Mouse (Mus musculus) macrophage (primary cell): ENCODE data around the gene Clptm1. TPM values are rescaled to one million over a fixed set of nuclear protein-coding genes. Genes with fewer than 3 reads are reported as not detected.
"Not testable (repeated sequence)": the region's sequence is repeated elsewhere in the genome, so short reads cannot be mapped to it uniquely, and the experiment has no call there.

Experiments
- H3K27ac ChIP-seq: fragments of 350-480 bp; formaldehyde crosslinking; 2 replicates; pipeline ENCODE4 v1.9.0; 2021
- H3K36me3 ChIP-seq: fragments of 350-480 bp; formaldehyde crosslinking; 2 replicates; pipeline ENCODE4 v1.9.0; 2021; ENCODE audit errors: inconsistent target
- H3K4me3 ChIP-seq: fragments of 350-480 bp; formaldehyde crosslinking; 2 replicates; pipeline ENCODE4 v1.9.0; 2021; ENCODE audit errors: inconsistent target
- H3K79me2 ChIP-seq: fragments of 350-480 bp; formaldehyde crosslinking; 2 replicates; pipeline ENCODE4 v1.9.0; 2021; ENCODE audit errors: inconsistent target
- WGBS: methylation state at CpG from one replicate; pipeline ENCODE4 v1.1.7; 2026; ENCODE audit warnings: inconsistent platforms; ENCODE audit not compliant: missing documents; 5-methylcytosine and 5-hydroxymethylcytosine counted together
- polyA plus RNA-seq: library from polyadenylated mRNA; stranded (reverse); fragments of 250-400 nt; gene quantifications from 3 replicates; pipeline ENCODE4 v1.2.4, GENCODE M21; 2018; ENCODE audit warnings: inconsistent platforms

The Clptm1 gene
- polyA plus RNA-seq, 1 experiment from 2014 or later: 90.5 TPM

DNA sequence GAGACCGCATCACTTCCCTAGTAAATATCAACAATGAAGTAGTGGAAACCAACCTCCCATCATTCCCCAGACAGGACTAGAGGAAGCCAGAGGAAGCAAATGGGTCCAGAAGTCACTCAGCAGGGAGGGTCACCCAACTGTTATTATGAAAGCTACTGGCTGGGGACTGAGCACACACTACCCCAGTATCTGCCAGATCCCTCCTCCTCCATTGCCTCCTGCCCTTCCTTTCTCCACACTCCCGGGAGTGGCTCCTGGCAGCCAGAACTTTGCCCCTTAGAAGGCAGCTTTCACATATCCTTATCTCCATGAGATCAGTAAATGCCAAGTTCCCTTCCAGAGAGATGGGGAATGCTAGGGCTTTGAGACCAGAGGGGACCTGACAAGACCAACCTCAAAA lies 41.4 kb downstream of the Clptm1 start:
- Histone ChIP-seq H3K36me3 (peaks cover 36% of the 10 kb centered on the region), H3K27ac (no peak overlapping the region), H3K4me3 (no peak overlapping the region), H3K79me2 (peaks cover 4% of the 10 kb centered on the region; the same call in 1 of the 2 replicates)
- WGBS: 77% methylated on average over 2 of the region's 2 CpGs

DNA sequence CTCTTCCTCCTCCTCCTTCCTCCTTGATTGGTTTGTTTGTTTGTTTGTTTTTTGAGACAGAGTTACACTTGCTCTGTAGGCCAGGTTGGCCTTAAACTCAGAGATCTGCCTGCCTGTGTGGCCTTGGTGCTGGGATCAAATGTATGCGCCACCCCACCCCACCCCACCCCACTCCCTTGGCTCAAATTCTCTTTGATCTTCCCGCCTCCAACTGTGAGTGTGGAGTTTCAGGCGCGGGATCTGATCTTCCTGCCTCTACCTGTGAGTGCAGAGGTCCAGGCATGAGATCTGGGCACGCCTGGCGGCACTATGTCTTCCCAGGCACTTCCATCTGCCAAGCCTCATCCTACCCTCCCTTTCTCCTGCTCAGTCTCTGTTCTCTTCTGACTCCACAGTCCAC lies 42.6 kb downstream of the Clptm1 start:
- H3K27ac ChIP-seq: no peak overlapping the region
- 88% methylated on average over 6 of the region's 6 CpGs for WGBS
- peaks cover 46% of the 10 kb centered on the region for H3K36me3 ChIP-seq
- no peak overlapping the region for H3K4me3 ChIP-seq
- H3K79me2 ChIP-seq: no peaks in the 10 kb centered on the region

DNA sequence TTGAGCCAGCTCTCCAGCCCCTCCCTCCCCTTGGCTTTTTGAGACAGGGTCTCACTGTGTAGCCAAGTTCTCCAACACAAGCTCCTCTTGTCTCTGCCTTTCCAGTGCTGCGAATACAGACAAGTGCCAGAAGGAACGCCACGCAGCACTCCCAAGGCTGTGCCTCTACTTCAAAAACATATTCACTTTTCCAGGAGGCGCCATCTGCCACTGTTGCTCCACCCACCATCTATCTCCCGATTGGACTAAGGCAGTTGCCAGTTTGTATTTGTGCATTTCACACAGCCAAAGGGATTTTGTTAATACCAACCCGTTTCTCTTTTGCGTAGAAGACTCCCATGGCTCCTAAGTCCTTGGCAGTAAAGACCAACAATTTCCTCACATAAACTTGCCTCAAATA lies 44.0 kb downstream of the Clptm1 start:
- Histone ChIP-seq H3K27ac (no peak overlapping the region), H3K4me3 (no peak overlapping the region), H3K79me2 (no peaks in the 10 kb centered on the region), H3K36me3 (peaks cover 56% of the 10 kb centered on the region)
- WGBS: 94% methylated on average over 7 of the region's 7 CpGs

DNA sequence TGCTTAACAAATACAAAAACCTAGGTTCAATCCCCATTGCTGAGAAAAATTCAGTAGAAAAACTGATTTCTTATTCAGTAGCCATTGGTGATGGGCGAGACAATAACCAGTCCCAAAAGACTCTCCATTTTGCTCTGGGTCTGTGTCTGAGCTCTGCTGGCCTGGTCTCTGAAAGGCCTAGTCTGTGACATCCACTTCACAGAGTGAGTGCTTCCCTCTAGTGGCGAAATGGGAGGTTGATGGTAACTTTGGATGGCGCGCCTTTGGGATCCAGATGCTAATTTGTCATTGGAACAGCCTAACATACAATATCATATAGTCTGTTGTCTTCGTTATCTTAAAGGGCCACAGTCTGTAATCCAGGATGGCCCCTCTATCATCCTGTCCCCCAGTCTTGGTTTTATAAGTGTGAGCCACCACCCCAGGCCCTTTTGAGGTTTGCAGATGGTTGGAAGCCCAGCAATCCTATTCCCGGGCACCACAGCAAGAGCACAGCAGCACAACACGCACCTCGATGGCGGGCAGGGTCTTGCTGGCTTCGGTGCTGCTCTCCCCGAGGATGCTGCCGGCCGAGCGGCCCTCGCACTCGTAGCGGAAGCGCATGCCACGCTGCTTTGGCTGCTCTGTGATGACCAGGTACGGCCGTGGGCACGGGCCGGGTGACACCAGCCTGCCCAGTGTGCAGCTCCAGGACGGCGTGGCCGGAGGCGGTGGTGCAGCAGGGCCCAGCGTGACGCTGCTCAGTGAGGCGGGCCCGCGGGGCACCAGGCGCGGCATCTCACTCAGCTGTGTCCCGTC lies 45.6 kb downstream of the Clptm1 start:
- Histone ChIP-seq H3K36me3 (peaks cover 70% of the 10 kb centered on the region), H3K27ac (no peak overlapping the region), H3K4me3 (no peak overlapping the region), H3K79me2 (no peaks in the 10 kb centered on the region)
- WGBS: 27% methylated on average over 24 of the region's 35 CpGs

DNA sequence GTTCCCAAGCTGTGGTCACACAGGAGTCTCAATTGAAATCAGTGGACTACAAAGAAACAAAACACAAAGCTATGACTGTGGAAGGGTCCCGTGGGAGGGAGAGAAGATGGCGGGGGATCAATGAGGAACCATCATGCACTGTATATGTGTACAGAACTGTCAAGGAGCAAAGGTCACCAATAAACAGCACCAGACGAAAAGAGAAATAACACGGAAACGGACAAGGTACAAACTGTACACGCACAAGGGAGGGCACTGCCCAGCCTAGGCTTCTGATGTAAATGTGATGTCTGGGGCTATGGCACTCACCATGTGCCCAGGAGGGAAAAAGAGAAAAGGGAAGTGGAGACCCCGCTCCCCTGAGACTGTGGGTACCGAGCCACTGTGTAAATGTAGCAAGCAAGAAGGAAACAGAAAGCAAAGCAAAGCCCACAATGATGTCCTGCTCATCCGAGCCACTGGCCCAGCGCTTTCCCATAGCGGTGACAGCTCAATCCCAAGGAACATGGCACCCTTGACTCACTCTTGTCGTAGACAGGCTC lies 49.7 kb downstream of the Clptm1 start:
- Histone ChIP-seq H3K27ac (no peak overlapping the region), H3K79me2 (no peaks in the 10 kb centered on the region), H3K36me3 (peaks cover 83% of the 10 kb centered on the region), H3K4me3 (no peak overlapping the region)
- 74% methylated on average over 12 of the region's 12 CpGs for WGBS

DNA sequence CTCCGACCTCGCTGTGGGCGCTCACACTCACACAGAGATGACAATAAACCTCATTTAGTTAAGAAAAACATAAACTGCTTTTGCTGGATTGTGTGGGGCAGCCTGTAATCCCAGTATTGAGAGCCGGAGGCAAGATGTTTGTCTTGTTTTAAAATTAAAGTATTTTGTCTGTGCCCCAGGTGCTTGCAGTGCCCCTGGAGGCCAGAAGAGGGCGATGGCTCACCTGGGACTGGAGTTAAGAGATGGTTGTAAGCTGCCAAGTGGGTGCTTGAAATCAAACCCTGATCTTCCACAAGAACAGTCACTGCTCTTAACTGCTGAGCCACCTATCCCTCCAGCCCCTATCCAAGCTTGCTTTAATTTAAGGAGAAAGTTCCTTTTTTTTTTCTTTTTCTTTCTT lies 53.9 kb downstream of the Clptm1 start:
- 88% methylated on average over 5 of the region's 5 CpGs for WGBS
- H3K4me3 ChIP-seq: no peak overlapping the region
- peaks cover 82% of the 10 kb centered on the region for H3K36me3 ChIP-seq
- no peaks in the 10 kb centered on the region for H3K79me2 ChIP-seq
- no peak overlapping the region for H3K27ac ChIP-seq

DNA sequence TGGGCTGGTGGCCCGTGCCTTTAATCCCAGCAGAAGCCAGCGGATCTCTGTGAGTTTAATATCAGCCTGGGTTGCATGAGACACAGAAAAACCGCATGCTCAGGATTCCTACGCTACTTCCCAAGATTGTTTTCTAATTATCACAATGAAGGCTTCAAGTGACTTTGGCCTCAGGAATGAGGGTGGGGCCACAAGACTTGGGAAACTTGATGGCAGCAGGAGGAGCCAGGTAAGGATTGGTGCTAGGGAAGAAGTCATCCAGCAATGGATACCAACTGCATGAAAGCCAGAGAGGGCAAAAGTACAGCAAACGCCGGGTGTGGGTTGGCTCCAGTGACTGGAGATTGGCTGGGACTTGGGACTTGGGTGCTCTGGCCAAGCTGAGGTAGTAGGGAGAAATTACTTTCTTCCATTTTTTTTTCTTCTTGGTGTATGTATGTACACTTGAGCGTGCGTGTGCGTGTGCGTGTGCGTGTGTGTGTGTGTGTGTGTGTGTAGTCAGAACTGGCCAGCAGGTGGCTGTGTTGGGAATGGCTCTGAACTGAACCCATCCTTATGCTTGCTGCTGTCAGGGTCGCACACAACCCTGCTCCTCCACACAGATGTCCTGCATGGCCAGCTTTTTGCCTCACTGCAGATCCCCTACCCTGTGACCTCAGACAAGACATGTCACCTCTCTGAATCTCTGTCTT lies 55.0 kb downstream of the Clptm1 start:
- peaks cover 70% of the 10 kb centered on the region for H3K36me3 ChIP-seq
- H3K27ac ChIP-seq: no peak overlapping the region
- H3K79me2 ChIP-seq: no peaks in the 10 kb centered on the region
- no peak overlapping the region for H3K4me3 ChIP-seq
- 92% methylated on average over 12 of the region's 12 CpGs for WGBS

DNA sequence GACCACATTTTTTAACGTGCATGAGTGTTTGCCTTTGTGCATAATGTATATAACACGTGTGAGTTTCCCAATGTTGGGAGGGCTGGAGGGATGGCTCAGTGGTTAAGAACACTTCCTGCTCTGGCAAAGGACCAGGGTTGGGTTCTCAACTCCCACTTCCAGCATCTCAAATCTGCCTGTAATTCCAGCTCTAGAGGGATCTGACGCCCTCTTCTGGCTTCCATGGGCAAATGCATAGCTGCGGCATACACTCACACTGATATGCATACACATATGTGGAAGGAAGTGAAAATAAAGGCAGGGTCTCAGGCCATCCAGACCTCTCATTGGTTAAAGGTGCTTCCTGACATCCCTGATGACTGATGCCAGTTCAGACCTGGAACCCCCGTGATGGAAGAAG lies 57.5 kb downstream of the Clptm1 start:
- no peak overlapping the region for H3K4me3 ChIP-seq
- no peak overlapping the region for H3K27ac ChIP-seq
- H3K79me2 ChIP-seq: peaks cover 18% of the 10 kb centered on the region
- 88% methylated on average over 5 of the region's 5 CpGs for WGBS
- peaks cover 46% of the 10 kb centered on the region for H3K36me3 ChIP-seq

DNA sequence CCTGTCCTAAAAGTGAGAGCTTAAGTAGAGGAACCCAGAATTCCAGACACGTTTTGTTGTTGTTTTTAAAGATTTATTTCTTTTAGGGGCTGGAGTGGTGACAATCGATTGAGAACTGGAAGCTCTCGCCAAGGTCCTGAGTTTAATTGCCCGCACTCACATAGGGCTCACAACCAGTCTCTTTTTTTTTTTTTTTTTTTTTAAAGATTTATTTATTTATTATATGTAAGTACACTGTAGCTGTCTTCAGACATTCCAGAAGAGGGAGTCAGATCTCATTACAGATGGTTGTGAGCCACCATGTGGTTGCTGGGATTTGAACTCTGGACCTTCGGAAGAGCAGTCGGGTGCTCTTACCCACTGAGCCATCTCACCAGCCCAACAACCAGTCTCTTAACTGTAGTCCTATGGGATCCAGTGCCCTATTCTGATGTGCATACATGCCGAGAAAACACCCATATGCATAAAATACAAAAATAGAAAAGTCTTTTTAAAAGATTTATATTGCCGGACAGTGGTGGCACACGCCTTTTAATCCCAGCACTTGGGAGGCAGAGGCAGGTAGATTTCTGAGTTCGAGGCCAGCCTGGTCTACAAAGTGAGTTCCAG lies 60.1 kb downstream of the Clptm1 start:
- Histone ChIP-seq H3K27ac (peak overlapping the region; percentile 32; the same call in 1 of the 2 replicates), H3K79me2 (peaks cover 43% of the 10 kb centered on the region), H3K36me3 (peaks cover 20% of the 10 kb centered on the region; the same call in 1 of the 2 replicates)
- not testable (repeated sequence) for H3K4me3 ChIP-seq
- 46% methylated on average over 7 of the region's 10 CpGs for WGBS

DNA sequence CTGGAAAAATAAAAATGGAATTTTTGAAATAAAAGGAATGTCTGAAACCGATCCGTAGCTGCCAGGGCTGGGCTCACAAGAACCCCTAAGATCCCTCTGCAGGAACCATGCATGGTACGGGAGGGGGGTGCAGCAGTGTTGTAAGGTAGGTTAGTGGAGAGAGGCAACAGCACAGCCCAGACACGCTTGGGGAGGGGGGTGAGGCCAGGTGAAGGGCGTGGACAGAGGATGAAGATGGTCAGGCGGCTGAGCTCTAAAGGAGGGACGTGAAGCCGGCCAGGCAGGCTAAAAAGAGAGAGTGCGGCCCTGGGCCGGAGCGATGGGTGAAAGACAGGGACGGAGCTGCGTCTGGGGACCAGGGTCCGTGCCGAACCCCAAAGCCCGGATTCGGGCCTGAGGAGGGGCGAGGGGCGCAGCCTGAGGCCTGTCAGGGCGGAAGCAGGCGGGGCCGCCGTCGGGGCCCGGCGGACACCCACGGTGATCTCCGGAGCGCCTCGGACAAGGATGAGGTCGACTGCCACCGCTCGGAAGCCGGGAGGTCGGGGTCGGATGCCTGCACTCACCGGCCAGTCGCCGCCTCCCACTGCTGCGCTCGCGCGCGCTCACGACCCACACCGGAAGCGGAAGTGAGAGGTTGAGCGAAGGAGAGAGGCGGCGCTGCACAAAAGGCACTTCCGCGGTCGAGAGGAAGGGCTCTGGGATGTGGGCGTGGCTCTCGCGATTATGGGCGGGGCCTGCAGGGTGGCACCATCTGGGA lies 60.8 kb downstream of the Clptm1 start, which contains the start of gene Clasrp:
TSS of gene Clasrp (minus strand) at position 638 of the 757 bp plus-strand sequence.
- peak within 1 kb of the TSS; percentile 67 for H3K27ac ChIP-seq
- WGBS: 1% methylated on average over 57 of the region's 57 CpGs
- H3K4me3 ChIP-seq: peak within 1 kb of the TSS; percentile 91
- peaks cover 22% of the 10 kb centered on the region; the same call in 1 of the 2 replicates for H3K36me3 ChIP-seq
- peaks cover 50% of the 10 kb centered on the region for H3K79me2 ChIP-seq

DNA sequence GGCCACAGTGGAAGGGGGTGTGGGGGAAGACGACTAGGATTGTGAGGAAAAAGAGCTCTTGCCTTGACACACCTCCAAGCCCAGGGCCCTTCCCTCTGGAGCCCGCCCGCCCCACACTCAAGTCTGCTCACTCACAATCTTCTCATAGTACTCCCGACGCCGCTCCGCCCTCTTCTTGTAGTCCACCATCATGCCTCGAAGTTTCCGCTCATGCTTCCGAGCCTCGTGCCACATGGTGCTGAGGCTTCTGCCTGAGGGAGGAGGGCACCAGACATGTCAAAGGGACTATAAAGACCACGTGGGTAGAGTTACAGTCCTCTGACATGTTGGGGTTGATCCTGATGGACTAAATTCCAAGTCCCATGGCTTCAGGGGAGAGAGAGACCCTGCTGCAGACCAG lies 61.8 kb downstream of the Clptm1 start:
- Histone ChIP-seq H3K36me3 (peaks cover 31% of the 10 kb centered on the region; the same call in 1 of the 2 replicates), H3K4me3 (peak overlapping the region; percentile 91), H3K27ac (no peak overlapping the region), H3K79me2 (peaks cover 59% of the 10 kb centered on the region)
- WGBS: 79% methylated on average over 12 of the region's 12 CpGs

DNA sequence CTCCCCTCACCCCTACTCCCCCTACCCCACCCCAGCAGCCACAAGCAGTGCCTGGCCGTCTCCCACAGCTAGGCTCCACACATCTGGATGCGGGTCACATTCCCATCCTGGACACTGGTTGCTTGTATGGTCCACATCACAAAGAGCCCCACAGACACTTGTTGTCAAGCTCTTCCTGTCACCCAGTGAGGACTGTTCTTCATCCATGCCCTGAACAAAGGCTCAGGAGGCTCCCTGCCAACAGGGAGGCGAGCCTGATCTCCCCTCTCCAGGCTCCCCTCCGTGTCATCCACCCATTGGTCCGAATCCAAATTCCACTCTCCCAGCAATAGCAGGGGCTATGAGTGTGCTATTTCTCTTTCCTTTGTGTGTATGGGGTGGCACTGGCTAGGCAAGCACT lies 64.3 kb downstream of the Clptm1 start:
- Histone ChIP-seq H3K4me3 (no peak overlapping the region), H3K36me3 (peaks cover 24% of the 10 kb centered on the region; the same call in 1 of the 2 replicates), H3K79me2 (peaks cover 84% of the 10 kb centered on the region), H3K27ac (peak overlapping the region; percentile 53)
- 39% methylated on average over 3 of the region's 5 CpGs for WGBS

DNA sequence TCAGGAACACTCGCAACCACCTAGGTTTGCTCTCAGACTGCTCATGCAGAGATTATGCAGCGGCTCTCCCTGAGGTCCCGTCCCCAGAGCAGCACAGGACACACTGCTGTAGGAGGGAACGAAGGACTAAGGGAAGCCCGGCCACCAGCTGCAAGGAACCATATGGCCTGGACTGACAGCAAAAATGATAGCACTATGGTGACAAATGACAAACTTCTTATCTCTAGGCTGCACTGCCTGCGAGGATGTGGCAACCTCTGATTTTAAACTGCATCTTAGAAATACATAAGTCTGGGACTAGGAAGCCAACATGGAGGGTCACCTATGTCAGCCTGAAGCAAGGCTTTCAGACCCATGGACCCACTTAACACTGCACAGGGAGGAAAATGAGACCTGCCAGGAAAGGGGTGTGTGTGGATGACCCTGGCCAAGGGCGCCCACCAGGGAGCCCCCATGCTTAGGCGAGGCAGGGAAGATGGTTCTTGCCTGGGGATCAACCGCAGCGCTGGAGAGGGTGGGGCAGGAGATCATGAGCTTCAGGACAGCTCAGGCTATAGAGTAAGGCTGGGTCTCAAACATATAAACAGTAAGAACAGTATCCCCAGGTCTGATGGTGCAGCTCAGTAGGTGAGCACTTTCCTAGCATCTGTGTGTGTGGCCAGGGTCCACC lies 71.6 kb downstream of the Clptm1 start:
- H3K4me3 ChIP-seq: no peak overlapping the region
- WGBS: 91% methylated on average over 10 of the region's 10 CpGs
- peaks cover 31% of the 10 kb centered on the region for H3K79me2 ChIP-seq
- H3K36me3 ChIP-seq: peaks cover 57% of the 10 kb centered on the region
- no peak overlapping the region for H3K27ac ChIP-seq
